Mouse (Mus musculus): ENCODE measurements around the gene Slc38a1.
A peak's percentile ranks its signal among the peaks of the same experiment; 100 is the strongest.

The Slc38a1 gene

DNA sequence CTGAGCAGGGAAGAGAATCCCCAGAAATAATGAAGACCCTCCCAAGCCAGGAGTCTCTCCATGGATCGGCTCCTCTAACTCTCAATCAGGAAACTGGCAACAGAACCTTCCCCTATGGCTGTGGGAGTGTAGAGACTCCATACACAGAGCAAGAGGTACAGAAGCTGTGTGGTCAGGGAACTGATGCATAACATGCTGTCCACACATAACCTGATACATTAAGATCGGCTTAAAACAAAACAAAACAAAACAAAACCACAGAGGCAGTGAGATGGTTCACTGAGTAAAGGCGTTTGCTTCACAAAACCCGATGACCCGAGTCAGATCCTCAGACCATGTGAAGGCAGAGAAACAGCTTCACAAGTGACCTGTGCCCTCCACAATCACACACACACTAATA lies 35.3 kb downstream of the Slc38a1 start:
- DNase-seq (ENCODE audit: low spot score), result no peak

DNA sequence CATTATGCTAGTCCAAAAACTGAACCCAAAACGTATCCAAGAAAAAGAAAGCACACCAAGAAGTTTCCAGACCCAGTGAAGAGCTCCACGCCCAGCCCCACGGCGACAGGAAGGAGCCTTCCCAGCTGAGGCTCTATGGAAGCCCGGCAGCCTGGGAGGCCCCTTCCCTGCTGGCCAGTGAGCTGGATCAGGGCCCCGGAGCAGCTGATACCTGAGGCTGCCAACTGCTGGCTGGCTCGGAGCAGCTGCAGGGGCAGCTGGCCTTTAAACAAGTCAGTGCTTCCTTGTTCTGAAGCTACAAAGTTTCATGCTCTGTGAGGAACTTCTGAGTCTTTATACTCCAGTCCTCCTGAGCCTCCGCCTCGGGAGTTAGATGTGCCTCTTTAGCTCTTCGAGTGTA lies 38.4 kb downstream of the Slc38a1 start:
- no peak for DNase-seq (ENCODE audit: low spot score)

DNA sequence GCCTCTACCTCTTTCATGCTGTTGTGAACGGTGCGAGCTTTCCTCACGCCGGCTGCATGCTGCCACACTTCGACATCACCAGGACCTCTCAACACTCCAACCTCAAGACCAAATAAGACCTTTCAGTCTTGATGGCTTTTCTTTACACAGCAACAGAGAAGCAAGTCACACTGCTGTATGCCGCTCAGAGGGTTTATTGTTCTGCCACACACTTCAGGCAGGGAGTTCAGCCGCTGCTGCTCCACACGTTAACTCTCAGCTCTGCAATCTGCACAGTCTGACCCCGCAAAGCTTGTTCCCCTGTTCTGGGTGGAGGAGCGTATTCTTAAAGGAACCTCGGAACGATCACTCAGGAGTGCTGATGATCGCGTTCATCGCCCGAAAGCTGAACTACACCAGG lies 40.7 kb downstream of the Slc38a1 start:
- DNase-seq (ENCODE audit: low spot score), result no peak

DNA sequence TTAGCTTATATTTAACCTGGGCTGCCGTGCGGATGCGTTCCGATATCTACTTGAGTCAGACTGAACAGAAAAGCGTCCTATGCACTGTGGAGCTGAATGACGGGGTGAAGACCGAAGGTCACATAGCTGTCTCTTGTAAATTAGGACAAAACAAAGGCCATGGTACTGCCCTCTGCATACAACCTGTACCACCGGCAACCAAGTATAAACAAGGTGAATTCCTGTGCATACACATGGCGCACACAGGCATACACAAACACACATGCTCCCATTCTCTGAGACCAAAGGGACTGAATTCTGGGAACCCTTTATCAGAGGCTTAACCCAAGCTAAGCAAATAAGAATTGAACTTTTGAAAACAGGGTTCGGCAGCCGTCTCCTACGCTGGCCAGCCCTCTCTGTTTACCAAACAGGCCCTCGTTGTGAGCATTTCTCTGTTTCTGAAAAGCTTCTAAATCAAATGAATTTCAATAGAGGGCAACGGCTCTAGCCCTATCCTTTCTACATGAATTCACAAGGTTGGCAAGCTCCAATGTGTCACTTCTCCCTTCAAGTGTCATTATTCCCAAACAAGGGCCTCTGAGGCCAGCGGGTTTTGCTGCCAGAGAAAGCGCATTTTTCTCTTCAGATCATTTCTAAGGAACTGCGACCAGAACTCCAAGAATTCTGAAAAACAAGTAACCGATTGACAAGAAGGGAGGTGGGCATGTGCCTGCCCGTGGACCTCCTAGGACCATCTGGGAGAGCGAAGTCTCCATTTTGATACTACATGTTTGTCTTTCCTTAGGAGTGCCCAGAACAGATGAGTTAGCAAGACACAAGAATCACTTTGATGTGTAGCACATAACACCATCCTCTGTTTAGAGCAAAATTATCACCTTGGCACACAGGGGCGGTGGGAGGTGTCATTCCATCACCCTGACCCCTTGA lies 42.6 kb downstream of the Slc38a1 start:
- peak; percentile 18 for DNase-seq (ENCODE audit: low spot score)

DNA sequence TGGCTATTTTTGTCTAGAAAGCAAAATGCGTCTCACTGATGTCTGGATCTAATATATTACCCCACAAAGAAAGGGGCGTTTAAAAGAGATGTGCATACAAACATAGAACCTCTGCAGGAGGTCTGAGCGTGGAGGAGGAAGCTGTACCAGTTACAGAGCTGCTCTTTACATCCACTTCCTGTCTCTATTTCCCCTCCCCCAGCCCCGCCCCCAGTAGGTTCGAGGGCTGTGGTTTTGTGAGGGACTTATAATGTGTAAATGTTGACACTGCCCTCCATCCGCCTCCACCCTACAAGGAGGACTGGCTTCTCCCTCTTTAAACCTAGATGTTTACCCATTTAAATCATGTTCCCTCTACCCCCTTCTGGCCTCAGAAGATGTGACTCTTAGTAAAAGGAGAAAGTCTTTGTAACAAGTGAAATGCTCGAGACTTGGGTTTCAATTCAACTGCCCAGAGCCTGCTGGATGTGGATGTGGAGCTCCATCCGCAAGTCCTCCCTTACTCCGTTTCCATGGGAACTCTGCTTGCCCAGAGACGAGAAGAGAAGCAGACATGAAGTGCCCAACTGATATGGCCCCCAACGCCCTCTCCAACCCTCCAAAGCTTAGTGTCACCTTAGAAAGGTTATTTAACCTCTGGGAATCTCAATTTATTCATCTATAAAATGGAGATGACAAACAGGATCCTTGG lies 43.7 kb downstream of the Slc38a1 start:
- no peak for DNase-seq (ENCODE audit: low spot score)

DNA sequence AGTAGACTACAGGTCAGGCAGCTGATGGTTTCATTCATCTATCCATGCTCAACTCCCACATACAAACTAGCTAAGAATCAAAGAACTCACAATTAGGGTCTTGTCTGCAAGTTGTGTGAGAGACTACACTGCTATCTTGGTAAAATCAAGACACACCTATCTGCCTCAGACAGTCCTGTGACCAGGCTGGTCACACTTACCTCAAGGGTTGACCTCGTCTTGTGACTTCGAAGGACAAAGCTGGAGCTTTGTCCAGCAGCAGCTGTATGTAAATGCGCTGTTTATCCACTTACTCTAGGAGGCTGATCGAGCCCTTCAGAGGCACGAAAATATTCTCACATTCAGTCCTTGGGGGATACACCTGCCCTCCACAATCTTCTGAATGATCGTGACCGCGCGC lies 45.6 kb downstream of the Slc38a1 start:
- DNase-seq (ENCODE audit: low spot score), result no peak

DNA sequence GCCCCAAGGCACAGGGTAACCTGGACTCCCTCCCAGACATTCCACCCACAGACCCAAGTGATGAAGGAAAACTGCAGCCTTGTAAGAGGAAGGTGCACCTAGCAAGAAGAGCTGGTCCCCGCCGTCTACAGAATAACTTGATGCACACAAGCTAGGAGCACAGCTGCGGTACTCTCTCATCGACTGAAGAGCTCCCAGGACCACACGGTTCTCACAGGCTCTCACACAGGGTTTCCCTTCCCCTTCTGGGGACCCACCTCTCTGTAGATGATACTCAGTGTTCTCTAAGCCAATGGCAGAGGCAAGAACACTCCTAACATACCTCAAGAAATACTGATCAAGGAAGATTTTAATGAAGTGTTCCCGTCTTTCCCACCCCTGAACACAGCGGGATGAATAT lies 48.4 kb downstream of the Slc38a1 start:
- DNase-seq (ENCODE audit: low spot score), result no peak

DNA sequence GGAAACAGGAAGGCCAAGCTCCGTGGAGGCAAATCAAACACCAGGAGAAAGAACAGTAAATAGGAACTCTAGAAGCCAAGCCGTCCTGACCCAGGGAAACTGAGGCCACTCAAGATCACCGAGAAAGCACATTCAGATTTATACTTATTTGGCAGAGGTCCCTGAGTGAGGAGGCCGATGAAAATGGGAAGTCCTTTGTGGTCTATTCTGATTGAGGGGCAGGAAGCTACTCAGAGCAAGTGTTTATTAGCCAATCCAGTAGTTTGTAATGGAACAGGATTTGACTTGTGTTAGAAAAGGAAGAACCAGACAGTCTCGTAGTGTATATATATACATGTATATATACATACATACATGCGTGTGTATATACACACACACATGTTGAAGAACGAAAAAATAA lies 48.8 kb downstream of the Slc38a1 start:
- no peak for DNase-seq (ENCODE audit: low spot score)

DNA sequence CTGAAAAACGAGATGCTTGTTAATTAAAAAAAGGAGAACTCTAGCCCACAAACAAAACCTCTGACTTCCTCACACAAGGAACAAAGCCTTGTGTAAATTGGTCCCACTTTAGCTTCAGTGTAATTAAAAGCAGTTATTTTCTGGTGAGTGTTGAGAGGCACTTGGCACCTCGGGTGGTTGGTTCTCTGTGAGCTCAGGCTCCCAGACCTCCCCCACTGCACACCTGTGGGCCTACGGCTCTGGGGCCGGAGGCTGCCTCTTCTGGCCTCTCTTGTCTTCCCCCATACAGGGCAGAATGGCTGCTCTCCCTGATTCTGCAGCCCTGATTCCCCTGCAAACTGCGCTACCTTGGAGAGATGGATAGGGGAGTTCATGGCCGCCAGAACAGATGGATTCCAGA lies 49.3 kb downstream of the Slc38a1 start:
- no peak for DNase-seq (ENCODE audit: low spot score)

DNA sequence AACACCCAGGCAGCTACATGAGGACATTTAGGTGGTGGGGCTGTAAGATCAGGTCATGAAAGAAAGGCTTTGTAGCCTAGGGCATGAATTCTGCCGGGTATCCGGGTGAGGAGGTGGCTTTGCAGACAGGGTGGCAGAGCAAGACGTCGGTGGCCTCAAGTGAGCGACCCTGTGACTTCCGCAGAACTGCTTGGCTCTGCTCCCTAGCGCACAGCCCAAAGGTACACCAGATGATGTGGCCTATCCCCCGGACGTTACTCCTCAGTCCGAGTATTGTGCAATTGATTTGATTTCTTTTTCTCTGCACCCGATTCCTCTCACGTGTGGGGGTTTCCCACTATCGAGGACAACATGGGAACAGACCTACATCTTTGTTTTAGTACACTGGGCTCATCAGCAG lies 49.7 kb downstream of the Slc38a1 start:
- no peak for DNase-seq (ENCODE audit: low spot score)

DNA sequence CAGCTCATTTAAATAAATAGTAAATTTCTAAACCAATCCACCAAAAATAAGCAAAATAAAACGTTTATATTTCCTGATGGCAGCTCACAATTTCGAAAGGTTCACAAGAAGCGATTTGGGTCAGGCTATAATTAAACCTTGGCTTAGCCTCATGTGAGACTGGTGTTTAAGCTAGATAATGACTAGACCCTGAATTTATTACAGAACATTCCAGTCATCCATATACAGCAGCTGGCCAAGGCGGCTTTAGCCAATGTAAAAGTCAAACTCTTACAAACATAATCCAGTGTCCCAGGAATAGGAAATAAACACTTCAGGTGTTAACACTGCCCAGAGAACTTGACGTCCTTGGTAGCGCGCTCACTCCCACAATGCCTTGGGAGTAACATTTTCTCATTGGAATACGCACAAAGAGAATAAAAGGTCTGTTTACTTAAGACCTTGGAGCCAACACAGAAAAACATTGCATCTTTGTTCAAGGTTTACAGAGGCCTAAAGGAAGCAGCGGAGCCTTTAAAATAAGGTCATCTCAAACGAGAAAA lies 50.8 kb downstream of the Slc38a1 start:
- DNase-seq (ENCODE audit: low spot score), result no peak

DNA sequence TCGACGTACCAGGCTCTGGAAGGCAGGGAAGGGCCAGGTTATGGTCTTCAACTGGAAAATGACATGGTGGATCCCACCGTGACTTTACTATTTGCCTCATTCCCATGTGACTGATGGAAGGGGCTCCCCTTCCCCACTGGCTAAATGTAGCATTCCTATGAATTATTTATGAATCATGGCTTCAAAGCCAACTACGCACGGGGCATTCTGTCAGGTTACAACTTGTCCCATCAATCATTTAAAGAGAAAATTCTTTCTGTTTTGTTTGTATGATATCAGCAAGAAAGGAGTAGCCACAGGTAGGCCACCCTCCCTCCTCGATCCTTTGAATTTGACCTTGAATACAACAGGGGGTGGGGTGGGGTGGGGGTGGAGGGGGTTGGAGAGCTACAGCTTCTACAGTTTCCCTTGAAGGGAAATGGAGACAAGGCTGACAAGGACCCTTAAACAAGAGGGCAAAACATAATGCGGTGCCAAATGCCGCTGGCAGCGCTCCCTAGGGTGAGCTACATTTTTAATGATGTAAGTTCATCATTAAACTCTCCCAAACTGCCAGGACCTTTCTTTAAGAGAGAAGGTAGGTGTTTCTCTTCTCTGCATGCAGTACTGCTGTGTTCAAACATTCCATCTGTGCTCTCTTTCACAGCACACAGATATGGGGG lies 53.6 kb downstream of the Slc38a1 start:
- no peak for DNase-seq (ENCODE audit: low spot score)

DNA sequence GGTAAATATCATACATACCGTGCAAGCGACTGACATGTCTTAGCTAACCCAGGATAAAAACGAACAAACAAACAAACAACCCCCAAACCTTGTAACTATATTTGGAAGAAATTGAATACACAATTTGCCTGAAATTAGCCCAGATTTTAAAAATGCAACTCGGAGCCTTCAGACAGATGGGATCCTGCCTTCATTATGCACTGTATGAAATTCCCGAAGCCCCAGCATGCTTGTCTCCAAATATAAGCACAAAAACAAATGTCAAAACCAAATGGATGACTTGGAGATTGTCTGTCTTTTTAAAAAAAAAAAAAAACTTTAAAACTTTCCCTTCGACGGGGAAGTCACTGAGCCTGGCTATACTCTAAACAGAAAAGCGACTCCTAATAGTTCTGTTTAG lies 54.7 kb downstream of the Slc38a1 start:
- no peak for DNase-seq (ENCODE audit: low spot score)

DNA sequence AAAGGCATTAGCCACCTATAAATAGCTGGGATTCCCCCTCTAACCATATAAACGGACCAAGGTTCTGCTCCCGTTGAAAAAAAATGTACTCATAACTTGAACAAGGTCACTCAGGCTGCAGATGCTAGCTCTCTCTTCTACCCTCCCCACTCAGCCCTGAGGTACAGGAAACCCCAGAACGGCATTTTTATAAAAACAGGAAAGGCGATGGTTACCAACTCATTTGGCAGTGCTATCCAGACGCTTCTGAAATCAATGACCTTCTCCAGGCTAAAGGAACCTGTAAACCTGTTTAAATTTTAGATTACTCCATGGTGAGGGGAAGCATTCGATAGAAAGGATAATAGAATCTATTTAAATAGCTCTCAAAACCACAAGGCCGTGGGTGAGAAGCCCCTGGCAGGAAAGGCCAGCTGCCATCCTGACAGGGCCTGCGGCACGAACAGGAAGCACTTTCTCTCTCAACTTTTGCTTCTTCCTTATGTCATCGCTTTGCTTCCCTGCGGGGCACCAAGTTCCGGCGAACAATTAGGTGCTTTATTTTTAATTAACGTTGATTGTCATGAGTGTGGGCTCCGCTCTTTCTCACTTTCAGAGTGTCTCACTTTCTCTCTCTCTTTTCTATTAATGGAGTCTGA lies 59.2 kb downstream of the Slc38a1 start:
- no peak for DNase-seq (ENCODE audit: low spot score)

DNA sequence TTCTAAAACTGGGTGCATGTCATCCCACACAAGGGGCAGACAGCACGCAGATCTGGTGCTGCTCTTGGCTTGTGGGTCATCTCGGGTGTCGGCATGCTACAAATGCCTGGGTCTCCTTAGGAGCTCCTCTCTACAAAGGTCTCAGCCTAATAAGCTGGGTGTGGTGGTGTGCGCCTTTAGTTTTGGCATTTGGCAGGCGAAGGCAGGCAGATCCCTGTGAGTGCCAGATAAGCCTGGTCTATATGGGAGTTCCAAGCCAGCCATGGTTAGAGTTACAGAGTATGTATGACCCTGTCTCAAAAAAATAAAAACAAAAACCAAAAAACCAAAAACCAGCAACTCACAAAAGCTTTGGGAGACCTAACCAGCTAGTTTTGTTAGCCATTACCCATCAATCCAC lies 65.7 kb downstream of the Slc38a1 start:
- no peak for DNase-seq (ENCODE audit: low spot score)

DNA sequence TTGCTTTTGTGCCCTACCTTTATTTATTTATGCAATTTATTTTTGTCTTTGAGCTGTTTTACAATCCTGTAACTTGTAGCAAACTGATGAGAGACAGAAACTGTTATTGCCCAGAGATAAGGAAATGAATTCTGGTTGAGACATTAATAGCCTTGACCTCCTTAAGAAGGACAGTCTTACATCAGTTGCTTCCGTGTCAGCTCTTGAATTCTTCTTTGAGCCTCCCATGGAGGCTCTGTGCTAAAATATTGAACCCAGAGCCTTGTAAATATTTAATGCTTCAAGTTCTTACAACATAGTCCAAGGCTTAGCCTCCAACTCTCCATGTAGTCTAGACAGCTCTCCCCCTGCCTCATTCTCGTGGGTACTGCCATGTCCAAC lies 73.7 kb downstream of the Slc38a1 start:
- no peak for DNase-seq (ENCODE audit: low spot score)

DNA sequence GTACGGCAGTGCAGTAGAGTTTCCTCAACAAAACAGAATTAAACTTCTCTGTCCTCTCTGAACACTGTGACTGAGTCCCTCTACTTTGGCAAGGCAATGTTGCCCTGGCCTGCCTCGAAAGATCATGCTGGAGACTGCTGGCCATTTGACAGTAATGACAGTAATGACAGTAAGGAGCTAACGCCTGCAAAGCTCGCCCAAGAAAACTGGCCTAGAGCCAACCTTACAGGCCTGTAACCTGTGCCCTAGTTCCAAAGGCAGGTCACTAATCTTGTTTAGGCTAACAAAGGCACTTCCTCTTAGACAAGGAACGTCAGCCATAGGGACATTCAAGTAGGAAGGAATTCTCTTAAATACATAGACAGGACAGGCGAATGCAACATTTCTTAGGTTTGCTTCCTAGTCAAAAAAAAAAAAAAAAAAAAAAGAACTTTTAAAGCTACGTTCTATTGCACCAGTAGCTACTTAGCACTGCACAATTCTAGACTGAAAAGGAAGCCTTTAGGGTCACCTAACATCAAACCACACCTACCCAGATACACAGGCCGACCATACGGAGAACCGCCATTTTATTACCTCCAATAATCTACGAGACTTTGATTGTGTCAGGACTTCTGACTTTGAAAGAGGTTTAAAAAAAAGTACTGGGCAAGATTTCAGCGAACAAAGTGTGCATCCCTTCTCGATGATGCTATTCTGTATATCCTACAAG lies 74.3 kb downstream of the Slc38a1 start:
- no peak for DNase-seq (ENCODE audit: low spot score)

DNA sequence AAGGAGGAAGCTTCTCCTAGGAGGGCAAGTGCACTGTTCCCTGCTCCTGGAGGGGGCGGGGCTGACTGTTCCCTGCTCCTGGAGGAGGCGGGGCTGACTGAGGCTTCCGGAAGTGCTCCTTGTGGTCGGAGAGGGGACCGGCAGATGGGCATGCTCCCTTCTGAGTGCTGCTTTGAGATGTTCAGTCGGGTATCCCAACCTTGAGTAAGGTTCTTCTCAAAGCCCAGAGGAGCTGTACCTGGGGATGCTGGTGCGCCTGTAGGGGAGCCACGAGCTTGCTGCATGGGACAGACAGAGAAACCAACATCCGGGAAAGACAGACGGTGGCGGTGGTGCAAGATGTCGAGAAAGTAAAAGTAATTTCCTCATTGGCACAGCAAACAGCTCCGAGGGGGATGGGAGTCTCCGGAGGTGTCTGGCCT lies 75.9 kb downstream of the Slc38a1 start:
- no peak for DNase-seq (ENCODE audit: low spot score)

DNA sequence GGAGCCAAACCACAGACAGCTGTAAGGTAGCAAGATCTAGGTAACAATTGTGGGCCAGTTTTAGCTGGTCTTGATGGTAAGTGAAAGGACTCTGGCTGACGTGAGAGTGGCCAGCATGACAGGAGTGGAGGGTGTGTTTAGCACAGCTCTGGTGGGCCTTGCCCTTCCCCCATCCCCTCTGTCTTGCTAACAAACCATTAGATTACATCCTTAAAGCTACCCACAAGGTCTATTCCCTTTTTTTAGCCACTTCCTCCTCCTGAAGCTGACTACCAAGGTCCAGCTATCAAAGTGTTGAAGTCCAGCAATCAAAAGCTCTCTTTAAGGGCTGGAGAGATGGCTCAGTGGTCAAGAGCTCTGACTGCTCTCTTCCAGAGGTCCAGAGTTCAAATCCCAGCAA lies 78.9 kb downstream of the Slc38a1 start:
- DNase-seq (ENCODE audit: low spot score), result no peak

DNA sequence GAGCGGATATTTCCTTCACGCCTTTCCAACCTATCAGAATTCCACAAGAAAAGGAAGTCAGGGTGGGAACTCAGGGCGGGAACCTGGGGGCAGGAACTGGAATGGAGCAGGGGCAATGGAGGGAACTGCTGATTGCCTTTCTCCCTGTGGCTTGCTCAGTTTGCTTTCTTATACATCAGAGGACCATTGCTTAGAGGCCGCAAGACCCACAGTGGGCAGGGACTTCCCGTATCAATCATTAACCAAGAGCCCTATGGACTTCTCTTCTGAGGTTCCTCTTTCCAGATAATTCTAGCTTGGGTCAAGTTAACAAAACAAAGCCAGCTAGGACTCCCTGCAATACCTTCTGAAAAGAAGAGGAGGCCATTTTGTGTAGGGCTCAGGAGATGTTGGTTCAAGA lies 80.2 kb downstream of the Slc38a1 start:
- DNase-seq (ENCODE audit: low spot score), result no peak

DNA sequence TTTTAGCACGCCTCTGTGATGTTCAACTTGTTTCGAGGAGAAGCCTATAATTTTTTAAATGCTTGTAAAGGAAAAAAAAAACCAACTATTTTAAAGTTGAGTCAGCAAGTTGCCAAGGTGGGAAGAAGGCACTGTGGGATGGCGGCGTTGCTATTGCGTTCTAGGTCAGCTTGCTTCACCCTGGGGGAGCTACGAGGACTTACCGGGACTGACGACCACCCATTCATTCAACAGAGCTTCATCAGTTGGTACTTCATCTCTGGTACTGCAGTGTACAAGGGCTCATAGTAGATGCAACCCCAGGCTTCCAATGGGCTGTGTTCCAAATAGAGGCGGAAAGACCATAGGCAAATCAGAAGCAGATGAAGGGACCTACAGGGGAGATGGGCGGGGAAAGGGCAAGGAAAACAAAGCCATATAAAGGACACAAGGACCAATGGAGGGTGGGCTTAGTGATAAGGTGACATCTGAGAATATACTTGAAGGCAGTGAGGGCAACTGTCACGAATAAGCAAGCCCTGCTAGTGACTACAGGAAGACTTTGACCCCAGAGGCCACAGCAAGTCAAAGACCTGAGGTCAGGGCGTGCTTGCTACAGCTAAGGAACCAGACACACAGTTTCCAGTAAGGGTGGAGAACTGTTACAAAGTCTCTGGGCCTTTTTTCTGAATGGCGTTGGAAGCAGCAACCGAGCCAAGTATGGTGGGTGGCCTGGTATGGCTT lies 82.0 kb downstream of the Slc38a1 start:
- DNase-seq (ENCODE audit: low spot score), result no peak

All from left cerebral cortex, adult 11 months (tissue).